Mouse (Mus musculus) kidney, adult 2 months (tissue): ENCODE results near the gene Wdfy4. TPM values are rescaled to one million over a fixed set of nuclear protein-coding genes. Genes with fewer than 3 reads are reported as not detected.

Experiments used
- DNase-seq: peaks from one replicate; pipeline ENCODE4 v3.0.0; 2021
- H3K27ac ChIP-seq: fragments of 200-500 bp; 2 replicates; pipeline ENCODE4 v1.5.1; 2012; ENCODE audit warnings: low read depth, low read length, control low read depth, inconsistent platforms; ENCODE audit not compliant: insufficient read depth
- H3K27me3 ChIP-seq: fragments of 200-500 bp; replicated peaks from 2 replicates; pipeline ENCODE4 v1.6.1; 2012; ENCODE audit warnings: mild to moderate bottlenecking, moderate library complexity, low read length, inconsistent platforms; ENCODE audit not compliant: control insufficient read depth, insufficient read depth
- H3K36me3 ChIP-seq: fragments of 200-500 bp; 2 replicates; pipeline ENCODE4 v1.6.1; 2012; ENCODE audit warnings: mild to moderate bottlenecking, moderate library complexity, low read length, inconsistent platforms; ENCODE audit not compliant: control insufficient read depth, insufficient read depth
- H3K4me1 ChIP-seq: fragments of 200-500 bp; 2 replicates; pipeline ENCODE4 v1.6.1; 2011; ENCODE audit warnings: low read length; ENCODE audit not compliant: control insufficient read depth, insufficient read depth
- H3K4me3 ChIP-seq: fragments of 200-500 bp; 2 replicates; pipeline ENCODE4 v1.5.1; 2011; ENCODE audit warnings: mild to moderate bottlenecking, low read depth, low read length, control low read depth; ENCODE audit not compliant: insufficient read depth
- CTCF ChIP-seq: fragments of 200-500 bp; conservative IDR thresholded peaks from 2 replicates; pipeline ENCODE4 v1.5.1; 2011; ENCODE audit warnings: low read depth, mild to moderate bottlenecking, control low read depth, low read length, moderate library complexity, mixed read lengths; ENCODE audit not compliant: insufficient read depth, insufficient read length
- POLR2A ChIP-seq: fragments of 200-500 bp; IDR thresholded peaks from one replicate; pipeline ENCODE4 v1.6.1; 2011; ENCODE audit warnings: low read depth, low read length, control low read depth
- WGBS: fragments of 180-500 bp; shearing (Covaris S2); methylation state at CpG from one replicate; pipeline ENCODE4 v1.1.7; 2018; 5-methylcytosine and 5-hydroxymethylcytosine counted together
- polyA plus RNA-seq: library from polyadenylated mRNA; depleted of rRNA; stranded (reverse); fragments of >200 nt; gene quantifications from 2 replicates; pipeline ENCODE4 v1.2.3, GENCODE M21; 2012

Wdfy4 gene
- polyA plus RNA-seq, 1 experiment, result 4.1 TPM

GRCm38 (mm10) chr14:32950312-32951301 is 234.7 kb downstream of the Wdfy4 start:
- no peak overlapping the region for H3K4me3 ChIP-seq
- no peaks in the 10 kb centered on the region for H3K27me3 ChIP-seq
- H3K27ac ChIP-seq, result peak overlapping the region; percentile 27; the same call in 1 of the 2 replicates
- no peak for TF ChIP-seq CTCF
- no peak for TF ChIP-seq POLR2A
- 16% methylated on average over 20 of the region's 20 CpGs for WGBS
- H3K4me1 ChIP-seq, result no peaks in the 10 kb centered on the region
- peak; percentile 51 for DNase-seq
- no peaks in the 10 kb centered on the region for H3K36me3 ChIP-seq

DNA sequence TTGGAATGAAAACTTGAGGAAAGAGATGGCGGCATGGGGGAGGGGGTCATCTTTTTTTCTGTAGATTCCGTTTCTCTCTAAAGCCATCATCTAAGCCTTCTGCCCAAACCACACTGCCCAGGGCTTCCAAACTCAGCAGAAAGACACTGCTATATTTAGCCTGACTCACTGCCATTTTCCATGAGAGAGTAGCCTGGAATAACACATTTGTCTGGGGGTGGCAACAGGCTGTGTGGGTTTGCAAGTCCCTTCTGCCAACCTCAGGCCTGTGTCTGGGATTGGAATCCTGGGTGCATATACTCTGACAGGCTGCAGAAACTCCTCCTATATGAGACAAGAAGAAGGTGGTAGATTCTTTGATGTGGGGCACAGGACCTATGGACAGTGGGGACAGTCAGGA is 237.8 kb downstream of the Wdfy4 start:
- WGBS, result 89% methylated on average over 2 of the region's 2 CpGs
- Histone ChIP-seq H3K36me3 (no peaks in the 10 kb centered on the region), H3K4me1 (no peaks in the 10 kb centered on the region), H3K4me3 (no peak overlapping the region), H3K27me3 (no peaks in the 10 kb centered on the region), H3K27ac (no peak overlapping the region)
- TF ChIP-seq POLR2A (no peak), CTCF (no peak)
- DNase-seq, result no peak

DNA sequence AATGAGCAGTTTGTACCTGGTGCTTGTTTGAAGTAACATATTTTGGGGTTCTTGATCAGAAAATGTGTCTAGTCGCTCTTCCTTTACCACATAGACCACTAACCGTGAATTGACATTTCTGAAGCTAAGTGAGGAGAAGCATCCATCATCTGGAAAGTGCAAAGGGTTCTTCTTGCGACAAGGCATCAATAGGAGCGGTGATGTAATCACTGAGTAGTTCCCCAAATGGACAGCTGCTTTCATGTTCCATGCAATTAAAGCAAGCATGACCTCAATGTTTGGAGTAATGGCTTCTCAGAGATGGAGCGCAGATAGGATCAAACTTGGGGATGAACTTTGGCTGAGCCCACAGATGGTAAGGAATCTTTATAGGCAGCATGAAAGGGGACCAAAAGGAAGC is 246.1 kb downstream of the Wdfy4 start:
- 86% methylated on average over 5 of the region's 5 CpGs for WGBS
- no peak for TF ChIP-seq CTCF
- no peak for TF ChIP-seq POLR2A
- DNase-seq, result no peak
- Histone ChIP-seq H3K27me3 (no peaks in the 10 kb centered on the region), H3K27ac (no peak overlapping the region), H3K4me3 (no peak overlapping the region), H3K4me1 (no peaks in the 10 kb centered on the region), H3K36me3 (no peaks in the 10 kb centered on the region)

DNA sequence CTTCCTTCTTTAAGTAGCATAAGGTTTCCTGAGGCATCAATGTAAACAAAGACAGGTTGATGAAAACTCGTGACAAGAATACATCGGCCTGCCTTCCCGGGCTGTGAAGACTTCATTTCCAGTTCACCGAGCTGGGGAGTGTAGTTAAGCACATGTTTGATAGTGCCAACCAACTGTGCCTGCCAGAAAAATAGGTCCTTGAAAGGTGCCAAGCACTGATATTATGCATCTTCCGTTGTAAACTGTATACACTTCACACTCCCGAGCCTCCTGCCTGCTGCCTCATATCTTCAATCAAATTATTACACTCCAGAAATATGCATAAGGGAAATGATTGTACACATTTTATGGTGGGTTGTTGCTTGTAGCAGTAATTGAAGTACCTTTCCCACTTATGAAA is 251.2 kb downstream of the Wdfy4 start:
- 34% methylated on average over 6 of the region's 6 CpGs for WGBS

DNA sequence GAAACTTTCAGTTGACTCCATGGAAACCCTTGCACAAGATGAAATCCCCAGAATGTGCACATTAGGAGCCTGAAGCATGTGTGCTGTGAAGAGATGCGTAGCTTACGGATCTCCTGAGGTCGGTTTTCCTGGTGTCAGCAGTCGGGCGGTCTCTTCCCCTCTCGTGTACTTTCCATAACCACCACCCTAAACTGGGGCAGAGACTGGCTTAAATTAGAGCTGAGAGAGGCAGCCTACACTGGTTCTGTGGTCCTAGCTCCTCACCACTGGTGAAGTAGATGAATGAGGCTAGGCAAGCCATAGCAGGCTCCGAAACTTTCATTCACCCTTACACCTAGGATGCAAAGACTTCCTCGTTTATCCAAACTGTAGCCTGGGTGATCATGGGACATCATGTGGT is 253.1 kb downstream of the Wdfy4 start:
- Histone ChIP-seq H3K4me1 (no peaks in the 10 kb centered on the region), H3K27ac (no peak overlapping the region), H3K4me3 (no peak overlapping the region), H3K36me3 (no peaks in the 10 kb centered on the region), H3K27me3 (no peaks in the 10 kb centered on the region)
- DNase-seq, result no peak
- WGBS, result 78% methylated on average over 8 of the region's 8 CpGs
- TF ChIP-seq CTCF (no peak), POLR2A (no peak)

More for the DNA sequence above, 251.2 kb downstream of the Wdfy4 start:
- Histone ChIP-seq H3K27me3 (no peaks in the 10 kb centered on the region), H3K4me3 (no peak overlapping the region), H3K27ac (no peak overlapping the region), H3K4me1 (no peaks in the 10 kb centered on the region), H3K36me3 (no peaks in the 10 kb centered on the region)
- no peak for TF ChIP-seq POLR2A
- no peak for DNase-seq

DNA sequence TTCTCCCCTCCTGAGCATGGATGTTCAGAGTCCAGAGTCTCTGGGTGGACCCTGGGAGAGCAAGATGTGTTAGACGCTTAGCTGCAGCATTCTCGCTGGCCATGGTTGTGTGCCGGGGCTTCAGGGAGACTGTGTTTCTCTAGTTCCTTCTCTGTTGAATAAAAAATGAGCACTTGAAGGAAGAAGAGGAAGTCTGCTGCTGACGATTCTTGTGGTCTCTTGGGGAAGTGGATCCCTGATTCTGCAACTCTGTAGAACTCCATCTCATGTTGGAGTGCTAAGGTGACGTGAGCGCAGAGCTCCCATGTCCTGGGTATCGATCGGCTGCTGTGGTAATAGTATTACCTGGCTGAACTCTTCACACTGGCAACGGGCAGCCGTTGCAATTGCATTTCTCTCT is 253.6 kb downstream of the Wdfy4 start:
- Histone ChIP-seq H3K27me3 (no peaks in the 10 kb centered on the region), H3K36me3 (no peaks in the 10 kb centered on the region), H3K27ac (no peak overlapping the region), H3K4me3 (no peak overlapping the region), H3K4me1 (no peaks in the 10 kb centered on the region)
- WGBS, result 86% methylated on average over 10 of the region's 10 CpGs
- peak; percentile 10 for DNase-seq
- no peak for TF ChIP-seq CTCF
- TF ChIP-seq POLR2A, result no peak

DNA sequence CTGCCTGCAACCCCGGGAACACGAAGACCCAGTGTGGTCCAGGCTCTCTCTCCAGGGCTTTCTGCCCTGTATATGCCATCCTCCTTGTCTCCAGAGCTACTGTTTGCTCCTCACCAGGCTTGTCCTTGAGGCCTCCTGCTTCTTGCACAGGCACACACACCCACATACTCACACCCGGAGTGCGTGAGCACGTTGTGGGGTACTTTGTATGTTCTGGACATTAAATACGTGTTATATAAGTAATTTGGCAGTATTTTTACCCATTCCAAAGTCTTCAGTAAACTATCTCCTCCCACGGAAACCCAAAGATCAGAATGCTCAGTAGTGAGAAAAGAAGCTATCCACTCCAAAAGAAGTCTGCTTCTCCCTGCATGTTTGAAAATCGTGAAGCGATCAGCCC is 261.4 kb downstream of the Wdfy4 start:
- H3K4me1 ChIP-seq, result no peaks in the 10 kb centered on the region
- TF ChIP-seq POLR2A (no peak), CTCF (no peak)
- no peak overlapping the region for H3K4me3 ChIP-seq
- no peaks in the 10 kb centered on the region for H3K27me3 ChIP-seq
- no peak overlapping the region for H3K27ac ChIP-seq
- DNase-seq, result no peak
- 67% methylated on average over 9 of the region's 9 CpGs for WGBS
- no peaks in the 10 kb centered on the region for H3K36me3 ChIP-seq
